Mouse (Mus musculus) liver, embryonic 12.5 days (tissue): ENCODE data around the gene Ptn. TPM values are rescaled to one million over a fixed set of nuclear protein-coding genes. Genes with fewer than 3 reads are reported as not detected.
"Not testable (repeated sequence)": the region's sequence is repeated elsewhere in the genome, so short reads cannot be mapped to it uniquely, and the experiment has no call there.

Experiments used
- ATAC-seq: fragments of 200-750 bp; cut with Nextera tagmentation; 2 replicates; pipeline ENCODE4 v1.8.0; 2017; ENCODE audit warnings: moderate number of reproducible peaks, mild to moderate bottlenecking, moderate library complexity
- H3K27ac ChIP-seq: fragments of 300-500 bp; sonication (generic); 2 replicates; pipeline ENCODE4 v1.5.1; 2016; ENCODE audit warnings: mild to moderate bottlenecking
- H3K27me3 ChIP-seq: fragments of 300-500 bp; sonication (generic); replicated peaks from 2 replicates; pipeline ENCODE4 v1.6.1; 2016; ENCODE audit warnings: mild to moderate bottlenecking, moderate library complexity
- H3K36me3 ChIP-seq: fragments of 300-500 bp; sonication (generic); 2 replicates; pipeline ENCODE4 v1.6.1; 2016; ENCODE audit warnings: mild to moderate bottlenecking, moderate library complexity
- H3K4me1 ChIP-seq: fragments of 300-500 bp; sonication (generic); 2 replicates; pipeline ENCODE4 v1.6.1; 2016
- H3K4me2 ChIP-seq: fragments of 300-500 bp; sonication (generic); 2 replicates; pipeline ENCODE4 v1.6.1; 2016; ENCODE audit warnings: mild to moderate bottlenecking, moderate library complexity
- H3K4me3 ChIP-seq: fragments of 300-500 bp; sonication (generic); 2 replicates; pipeline ENCODE4 v1.5.1; 2016; ENCODE audit warnings: mild to moderate bottlenecking, moderate library complexity
- H3K9ac ChIP-seq: fragments of 300-500 bp; sonication (generic); 2 replicates; pipeline ENCODE4 v1.6.1; 2016; ENCODE audit warnings: mild to moderate bottlenecking, moderate library complexity
- H3K9me3 ChIP-seq: fragments of 300-500 bp; sonication (generic); replicated peaks from 2 replicates; pipeline ENCODE4 v1.6.1; 2016; ENCODE audit warnings: mild to moderate bottlenecking, moderate library complexity
- WGBS: fragments of 180-500 bp; shearing (Covaris S2); methylation state at CpG from one replicate; pipeline ENCODE4 v1.1.7; 2016; ENCODE audit not compliant: insufficient replicate concordance; 5-methylcytosine and 5-hydroxymethylcytosine counted together
- polyA plus RNA-seq: library from polyadenylated mRNA; unstranded; fragments of >200 nt; fragmentation: Nextera tagmentation; extraction: Ambion mirVana; gene quantifications from 2 replicates; pipeline ENCODE4 v1.2.1, GENCODE M21; 2016

The Ptn gene
- polyA plus RNA-seq, 1 experiment from 2014 or later, result 59.8 TPM

- no peak overlapping the region for H3K9ac ChIP-seq
- H3K4me1 ChIP-seq, result no peaks in the 10 kb centered on the region
- no peaks in the 10 kb centered on the region for H3K36me3 ChIP-seq
- no peak for ATAC-seq
- WGBS, result 59% methylated on average over 7 of the region's 7 CpGs
- no peak overlapping the region for H3K4me2 ChIP-seq
- H3K27ac ChIP-seq, result no peak overlapping the region
- H3K9me3 ChIP-seq, result no peaks in the 10 kb centered on the region
- no peaks in the 10 kb centered on the region for H3K27me3 ChIP-seq
- H3K4me3 ChIP-seq, result no peak overlapping the region
Measured at GRCm38 (mm10) chr6:36777567-36778337, 32.3 kb downstream of the Ptn start.

DNA sequence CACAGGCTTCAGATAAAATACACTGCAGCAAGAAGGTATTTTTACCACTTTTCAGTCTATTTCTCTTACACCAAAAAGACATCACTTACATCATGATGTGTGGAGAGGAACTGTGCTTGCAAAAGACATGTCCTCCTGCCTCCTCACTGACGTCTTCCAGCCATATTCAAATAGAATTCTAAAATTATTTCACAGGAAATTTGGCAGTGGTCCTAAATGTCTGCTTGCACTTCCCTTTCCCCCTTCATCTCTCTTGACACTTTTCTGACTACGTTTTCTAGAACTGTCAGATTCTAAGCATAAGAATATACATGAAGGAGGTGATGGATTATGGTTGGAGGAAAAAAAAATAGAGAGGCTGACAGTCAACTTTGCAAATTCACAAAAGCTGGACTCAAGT, 33.0 kb downstream of the Ptn start:
- Histone ChIP-seq H3K27me3 (no peaks in the 10 kb centered on the region), H3K4me3 (no peak overlapping the region), H3K9ac (no peak overlapping the region), H3K36me3 (no peaks in the 10 kb centered on the region), H3K9me3 (no peaks in the 10 kb centered on the region), H3K27ac (no peak overlapping the region), H3K4me1 (no peaks in the 10 kb centered on the region), H3K4me2 (no peak overlapping the region)
- no peak for ATAC-seq
- WGBS, result 26% methylated on average over 2 of the region's 2 CpGs

DNA sequence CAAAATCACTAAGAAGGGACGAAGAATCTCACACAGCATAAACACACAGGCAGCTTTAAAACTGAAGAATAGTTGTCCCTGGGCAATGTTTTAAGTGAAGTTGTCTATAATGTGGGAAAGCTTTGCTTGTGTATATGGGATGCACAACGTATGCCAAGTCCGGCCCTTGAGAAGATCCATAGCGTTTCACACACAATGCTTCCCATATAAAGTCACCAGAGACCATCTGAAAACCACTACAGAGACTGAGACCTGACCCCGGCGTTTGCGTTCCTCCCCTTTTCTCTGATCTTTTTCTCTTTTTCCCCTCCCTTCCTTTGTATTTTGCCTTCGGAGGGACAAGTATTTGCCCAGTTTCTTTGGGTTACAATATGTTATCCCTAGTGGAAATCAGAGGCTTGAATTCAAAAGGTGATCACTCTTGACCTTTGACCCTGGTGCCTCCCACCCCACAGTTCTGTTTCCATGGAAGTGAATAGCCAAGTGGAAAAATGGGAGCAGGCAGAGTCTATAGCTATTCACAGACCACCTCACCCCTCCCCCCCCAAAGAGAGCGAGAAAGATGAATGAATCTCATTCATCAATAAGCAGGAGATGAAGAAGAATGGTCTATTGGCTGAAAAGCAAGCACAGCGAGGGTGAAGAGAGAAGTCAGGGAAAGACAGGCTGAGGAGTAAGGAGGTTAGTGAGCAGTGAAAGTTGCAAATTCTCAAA, 34.2 kb downstream of the Ptn start:
- Histone ChIP-seq H3K4me2 (no peak overlapping the region), H3K27ac (no peak overlapping the region)
- ATAC-seq, result no peak

GRCm38 (mm10) chr6:36772541-36772940, 37.5 kb downstream of the Ptn start:
- ATAC-seq, result no peak
- Histone ChIP-seq H3K4me1 (no peaks in the 10 kb centered on the region), H3K4me2 (no peak overlapping the region), H3K27me3 (no peaks in the 10 kb centered on the region), H3K9ac (no peak overlapping the region), H3K4me3 (no peak overlapping the region), H3K9me3 (no peaks in the 10 kb centered on the region), H3K27ac (no peak overlapping the region), H3K36me3 (no peaks in the 10 kb centered on the region)
- WGBS, result 63% methylated on average over 2 of the region's 2 CpGs

More for the DNA sequence above, 34.2 kb downstream of the Ptn start:
- no peaks in the 10 kb centered on the region for H3K4me1 ChIP-seq
- H3K9me3 ChIP-seq, result no peaks in the 10 kb centered on the region
- H3K9ac ChIP-seq, result no peak overlapping the region
- H3K36me3 ChIP-seq, result no peaks in the 10 kb centered on the region
- no peak overlapping the region for H3K4me3 ChIP-seq
- H3K27me3 ChIP-seq, result no peaks in the 10 kb centered on the region
- 71% methylated on average over 10 of the region's 10 CpGs for WGBS

GRCm38 (mm10) chr6:36769012-36769411, 41.0 kb downstream of the Ptn start:
- ATAC-seq, result no peak
- H3K9ac ChIP-seq, result no peak overlapping the region
- H3K27ac ChIP-seq, result no peak overlapping the region
- H3K4me2 ChIP-seq, result no peak overlapping the region
- H3K4me1 ChIP-seq, result no peaks in the 10 kb centered on the region
- 63% methylated on average over 3 of the region's 3 CpGs for WGBS
- no peaks in the 10 kb centered on the region for H3K36me3 ChIP-seq
- H3K27me3 ChIP-seq, result no peaks in the 10 kb centered on the region
- no peaks in the 10 kb centered on the region for H3K9me3 ChIP-seq
- H3K4me3 ChIP-seq, result no peak overlapping the region

GRCm38 (mm10) chr6:36766941-36767340, 43.1 kb downstream of the Ptn start:
- Histone ChIP-seq H3K4me1 (no peaks in the 10 kb centered on the region), H3K4me3 (no peak overlapping the region), H3K9ac (no peak overlapping the region), H3K36me3 (no peaks in the 10 kb centered on the region), H3K9me3 (no peaks in the 10 kb centered on the region), H3K27ac (no peak overlapping the region), H3K4me2 (no peak overlapping the region), H3K27me3 (no peaks in the 10 kb centered on the region)
- 68% methylated on average over 3 of the region's 3 CpGs for WGBS
- ATAC-seq, result no peak

DNA sequence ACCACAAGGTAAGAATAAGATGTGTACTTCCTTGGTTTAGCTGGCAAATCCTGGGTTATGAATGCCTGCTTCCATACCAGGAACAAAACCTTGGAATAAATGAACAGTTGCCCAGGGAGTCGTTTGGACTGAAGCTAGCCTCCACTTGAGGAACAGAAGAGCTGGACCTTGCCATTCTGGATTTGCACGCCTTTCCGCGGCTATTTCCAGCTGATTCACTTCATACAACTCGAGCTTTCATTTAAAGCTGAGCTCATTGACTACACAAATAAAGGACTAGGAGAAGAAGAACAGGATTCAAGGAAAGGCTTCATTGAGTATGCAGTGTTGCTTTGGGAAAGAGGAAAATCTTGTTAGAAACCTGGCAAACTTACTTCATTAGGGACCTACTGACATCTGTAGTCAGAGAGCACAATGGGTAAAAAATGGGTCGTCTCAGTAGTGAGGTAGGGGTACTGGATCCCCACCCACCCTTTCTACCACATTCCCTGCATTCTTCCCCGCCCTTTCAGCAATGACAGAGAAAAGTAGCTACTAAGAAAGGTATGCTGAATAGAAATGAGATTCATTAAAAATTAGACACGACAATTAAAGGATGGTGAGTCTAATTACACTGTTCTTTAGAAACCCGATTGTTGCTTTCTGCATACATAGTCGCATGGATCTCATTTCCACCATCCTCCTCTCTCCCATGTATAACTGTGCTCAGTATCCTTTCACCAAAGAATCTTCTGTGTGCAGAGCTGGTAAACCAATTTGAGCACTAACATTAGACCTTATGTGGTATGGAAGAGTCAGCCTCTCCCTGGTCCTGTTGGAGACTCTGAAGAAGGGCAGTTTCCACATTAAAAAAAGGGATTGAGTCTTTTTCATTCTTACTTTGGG, 54.8 kb downstream of the Ptn start:
- no peak overlapping the region for H3K27ac ChIP-seq
- H3K4me3 ChIP-seq, result no peak overlapping the region
- WGBS, result 61% methylated on average over 10 of the region's 10 CpGs
- no peaks in the 10 kb centered on the region for H3K36me3 ChIP-seq
- no peaks in the 10 kb centered on the region for H3K27me3 ChIP-seq
- no peaks in the 10 kb centered on the region for H3K9me3 ChIP-seq
- no peak overlapping the region for H3K9ac ChIP-seq
- H3K4me1 ChIP-seq, result no peaks in the 10 kb centered on the region
- H3K4me2 ChIP-seq, result no peak overlapping the region
- ATAC-seq, result no peak

DNA sequence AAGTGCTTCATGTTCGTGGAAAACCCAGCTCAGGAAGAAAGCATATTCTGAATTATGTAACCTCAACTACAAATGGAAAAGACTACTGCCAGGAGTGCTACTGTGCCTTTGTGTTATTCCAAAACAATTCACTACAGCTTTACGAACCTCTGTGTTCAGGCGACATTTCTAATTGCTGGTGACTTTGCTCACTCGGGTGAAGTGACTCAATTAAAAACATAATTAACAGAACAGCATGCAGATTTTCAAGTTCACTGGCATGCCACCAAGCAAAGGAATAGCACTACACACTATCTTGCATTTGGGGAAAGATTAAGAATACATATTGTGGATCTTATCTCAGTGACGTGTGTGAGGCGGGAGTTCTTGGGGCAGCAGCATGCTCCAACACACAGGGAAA, 57.1 kb downstream of the Ptn start:
- no peaks in the 10 kb centered on the region for H3K4me1 ChIP-seq
- H3K9me3 ChIP-seq, result no peaks in the 10 kb centered on the region
- H3K4me3 ChIP-seq, result no peak overlapping the region
- H3K27me3 ChIP-seq, result no peaks in the 10 kb centered on the region
- whole genome bisulfite sequencing, result 63% methylated on average over 6 of the region's 6 CpGs
- no peak overlapping the region for H3K4me2 ChIP-seq
- no peak overlapping the region for H3K9ac ChIP-seq
- ATAC-seq, result no peak
- no peaks in the 10 kb centered on the region for H3K36me3 ChIP-seq
- no peak overlapping the region for H3K27ac ChIP-seq

DNA sequence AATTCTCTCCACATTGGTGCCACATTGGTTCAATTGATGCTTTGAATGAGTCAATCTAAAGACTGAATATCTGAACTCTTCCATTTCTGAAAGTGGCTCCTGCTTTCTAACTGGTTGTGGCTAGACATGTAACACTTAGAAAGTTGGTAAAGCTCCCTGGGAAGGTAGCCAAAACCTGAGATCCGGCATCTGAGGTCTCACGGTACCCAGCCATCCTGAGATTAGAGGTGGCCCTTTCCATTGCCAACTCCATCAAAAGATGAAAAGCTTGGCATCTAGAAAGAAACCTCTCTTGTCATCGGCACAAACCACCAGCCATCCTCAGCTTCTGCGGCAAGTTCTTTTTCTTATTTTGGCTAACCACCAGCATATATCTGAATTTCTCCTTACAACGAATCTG, 70.2 kb downstream of the Ptn start:
- ATAC-seq, result no peak
- WGBS, result 77% methylated on average over 5 of the region's 5 CpGs
- H3K4me2 ChIP-seq, result no peak overlapping the region
- no peaks in the 10 kb centered on the region for H3K36me3 ChIP-seq
- H3K27me3 ChIP-seq, result no peaks in the 10 kb centered on the region
- no peak overlapping the region for H3K27ac ChIP-seq
- H3K4me1 ChIP-seq, result no peaks in the 10 kb centered on the region
- no peak overlapping the region for H3K4me3 ChIP-seq
- no peaks in the 10 kb centered on the region for H3K9me3 ChIP-seq
- no peak overlapping the region for H3K9ac ChIP-seq

GRCm38 (mm10) chr6:36736763-36737162, 73.3 kb downstream of the Ptn start:
- H3K4me2 ChIP-seq, result no peak overlapping the region
- H3K4me3 ChIP-seq, result no peak overlapping the region
- peaks cover 4% of the 10 kb centered on the region for H3K36me3 ChIP-seq
- H3K4me1 ChIP-seq, result no peaks in the 10 kb centered on the region
- no peaks in the 10 kb centered on the region for H3K27me3 ChIP-seq
- H3K9ac ChIP-seq, result no peak overlapping the region
- H3K27ac ChIP-seq, result no peak overlapping the region
- no peaks in the 10 kb centered on the region for H3K9me3 ChIP-seq
- 69% methylated on average over 2 of the region's 2 CpGs for WGBS
- ATAC-seq, result no peak

DNA sequence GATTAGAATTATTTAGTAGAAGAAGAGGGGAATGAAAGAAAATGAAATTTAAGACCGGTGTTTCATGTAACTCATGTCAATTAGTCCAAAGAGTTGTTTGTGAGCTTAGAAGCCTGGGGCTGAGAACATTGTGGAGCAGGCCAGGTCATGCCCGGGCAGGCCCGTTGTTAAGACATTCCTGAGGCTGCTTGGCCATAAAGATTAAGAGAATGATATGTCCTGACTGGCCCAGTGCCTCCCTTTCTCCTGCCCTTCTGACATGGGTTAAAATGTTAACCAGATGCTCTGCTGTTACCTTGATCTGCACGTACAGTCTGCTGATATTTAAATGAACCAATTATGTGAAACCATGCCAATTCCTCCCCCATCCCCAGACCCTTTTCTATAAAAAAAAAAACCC, 74.4 kb downstream of the Ptn start:
- H3K4me1 ChIP-seq, ATAC-seq, H3K4me2 ChIP-seq, H3K27me3 ChIP-seq, H3K4me3 ChIP-seq, H3K9me3 ChIP-seq, H3K9ac ChIP-seq, H3K27ac ChIP-seq: not testable (repeated sequence)
- peaks cover 13% of the 10 kb centered on the region for H3K36me3 ChIP-seq
- 64% methylated on average over 4 of the region's 4 CpGs for WGBS

DNA sequence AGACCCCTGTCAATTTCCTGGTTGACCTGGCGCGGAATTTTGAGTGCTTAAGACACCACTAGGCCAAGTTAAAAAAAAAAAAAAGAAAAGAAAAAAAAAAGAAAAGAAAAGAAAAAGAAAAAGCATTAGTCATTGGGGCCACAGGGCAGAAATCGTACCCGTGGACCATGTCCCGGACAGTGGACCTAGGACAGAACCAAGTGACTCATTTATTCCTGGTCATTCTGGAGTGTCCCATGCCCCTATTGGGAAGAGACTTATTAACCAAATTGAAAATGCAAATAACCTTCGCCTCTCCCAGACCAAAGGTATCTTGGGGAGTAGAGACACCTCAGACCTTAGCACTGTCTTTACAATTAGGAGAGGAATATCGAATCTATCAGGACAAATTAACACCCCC, 80.2 kb downstream of the Ptn start:
- H3K36me3 ChIP-seq, result peaks cover 13% of the 10 kb centered on the region
- H3K9ac ChIP-seq, H3K9me3 ChIP-seq, H3K27me3 ChIP-seq, H3K4me1 ChIP-seq, H3K4me3 ChIP-seq, H3K4me2 ChIP-seq, H3K27ac ChIP-seq, ATAC-seq: not testable (repeated sequence)
- WGBS, result 72% methylated on average over 7 of the region's 7 CpGs
